Mouse (Mus musculus) ovary, postnatal 36 days (tissue): ENCODE data around the gene Smad3.
A peak's percentile ranks its signal among the peaks of the same experiment; 100 is the strongest.

Experiments used
- DNase-seq: peaks from one replicate; pipeline ENCODE4 v3.0.0; 2022; ENCODE audit warnings: low spot score, mixed read lengths

Smad3 gene

GRCm38 (mm10) chr9:63745821-63746632, 11.8 kb downstream of the Smad3 start:
- DNase-seq: peak; percentile 7

DNA sequence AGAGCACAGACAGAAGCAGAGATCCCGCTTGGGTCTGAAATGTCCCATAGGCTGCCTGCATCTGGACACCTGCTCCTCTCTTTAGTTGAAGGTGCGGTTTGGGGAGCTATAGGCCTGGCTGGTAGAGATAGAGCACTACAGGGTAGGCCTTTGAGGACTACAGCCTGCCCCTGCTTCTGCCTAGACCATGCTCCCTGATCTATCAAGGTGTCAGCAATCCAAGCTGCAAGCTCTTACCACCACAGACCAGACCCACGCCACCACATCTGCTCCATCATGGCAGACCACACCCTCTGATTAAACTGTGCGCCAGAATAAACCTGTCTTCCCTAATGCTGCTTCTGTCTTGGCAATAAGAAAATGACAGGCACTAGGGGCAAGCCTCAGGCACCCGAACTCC, 13.2 kb downstream of the Smad3 start:
- DNase-seq: peak; percentile 3

GRCm38 (mm10) chr9:63743775-63744174, 14.0 kb downstream of the Smad3 start:
- peak; percentile 7 for DNase-seq

DNA sequence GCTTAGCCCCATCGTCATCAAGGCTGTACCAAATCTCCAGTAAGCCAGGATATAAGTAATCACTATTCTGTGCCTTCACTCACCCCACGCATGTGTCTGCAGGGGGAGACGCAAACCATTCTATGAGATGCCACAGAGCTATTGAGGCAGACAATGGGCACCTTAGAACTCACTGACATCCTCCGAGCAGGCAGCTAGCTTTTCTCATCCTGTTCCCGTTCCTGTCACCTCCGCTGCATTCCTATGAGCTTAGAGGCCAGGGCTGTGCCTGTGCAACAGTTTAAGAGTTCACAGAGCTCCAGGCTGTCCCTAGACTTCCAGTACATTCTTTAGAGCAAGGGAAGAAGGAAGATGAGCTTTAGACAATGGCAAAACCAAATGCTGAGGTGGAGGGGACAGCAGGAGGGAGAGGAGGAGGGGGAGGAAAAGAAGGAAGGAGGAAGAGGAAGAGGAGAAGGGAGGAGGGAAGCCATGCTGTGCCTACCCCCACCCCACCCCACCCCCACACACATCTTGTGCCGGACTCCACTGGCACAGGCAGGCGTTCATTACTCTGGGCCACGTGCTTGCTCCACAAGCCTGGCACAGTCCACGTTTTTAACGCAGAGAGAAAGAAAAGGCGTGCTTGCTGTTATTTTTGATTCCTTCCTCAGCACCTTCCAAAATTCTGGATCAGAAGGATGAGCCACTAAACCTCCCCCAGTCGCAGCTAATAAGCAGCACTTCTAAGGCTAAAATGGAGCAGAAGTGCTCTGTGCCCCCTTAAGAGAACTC, 14.7 kb downstream of the Smad3 start:
- DNase-seq: peak; percentile 4

- DNase-seq: no peak
Observed at GRCm38 (mm10) chr9:63742318-63742717, 15.5 kb downstream of the Smad3 start.

DNA sequence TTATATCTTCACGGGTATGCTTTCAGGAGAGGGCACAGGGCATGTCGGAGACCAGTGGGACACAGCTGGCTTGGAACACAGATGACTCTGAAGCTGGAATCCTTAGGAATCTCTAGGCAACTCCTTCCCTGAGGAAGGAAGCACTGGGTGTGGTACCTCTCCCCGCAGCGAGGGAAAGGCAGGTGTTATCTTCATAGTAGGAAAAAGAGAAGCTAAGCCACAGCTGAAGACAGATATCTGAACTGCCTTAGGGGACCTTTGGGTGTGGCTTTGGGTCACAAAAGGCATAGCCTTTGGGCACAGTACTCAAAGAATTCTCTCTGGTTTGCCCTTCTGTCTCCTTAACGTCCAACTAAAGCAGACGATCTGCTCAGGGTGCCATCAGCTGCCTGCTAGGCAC, 16.0 kb downstream of the Smad3 start:
- DNase-seq: no peak

- no peak for DNase-seq
Observed at GRCm38 (mm10) chr9:63740320-63740841, 17.4 kb downstream of the Smad3 start.

DNA sequence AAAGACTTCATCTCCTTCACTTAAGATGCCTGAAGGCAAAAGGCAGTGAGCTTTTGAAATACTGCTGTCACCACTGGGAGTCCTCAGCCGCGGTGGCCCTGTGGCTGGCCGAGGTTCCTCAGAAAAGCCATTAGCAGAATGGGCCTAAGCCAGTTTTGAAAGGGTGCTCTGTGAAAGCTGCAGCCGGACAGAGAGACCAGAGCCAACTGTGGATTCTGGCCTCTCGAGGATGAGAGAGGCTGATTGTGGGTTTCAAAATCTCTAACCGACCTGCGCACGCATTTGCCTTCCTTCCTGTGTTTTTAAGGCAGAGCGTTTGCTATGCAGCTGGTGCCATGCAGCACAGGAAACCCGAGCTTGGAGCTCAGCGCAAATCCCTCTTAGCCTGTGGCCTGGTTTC, 19.0 kb downstream of the Smad3 start:
- no peak for DNase-seq

- DNase-seq: no peak
Observed at GRCm38 (mm10) chr9:63738086-63738701, 19.6 kb downstream of the Smad3 start.

DNA sequence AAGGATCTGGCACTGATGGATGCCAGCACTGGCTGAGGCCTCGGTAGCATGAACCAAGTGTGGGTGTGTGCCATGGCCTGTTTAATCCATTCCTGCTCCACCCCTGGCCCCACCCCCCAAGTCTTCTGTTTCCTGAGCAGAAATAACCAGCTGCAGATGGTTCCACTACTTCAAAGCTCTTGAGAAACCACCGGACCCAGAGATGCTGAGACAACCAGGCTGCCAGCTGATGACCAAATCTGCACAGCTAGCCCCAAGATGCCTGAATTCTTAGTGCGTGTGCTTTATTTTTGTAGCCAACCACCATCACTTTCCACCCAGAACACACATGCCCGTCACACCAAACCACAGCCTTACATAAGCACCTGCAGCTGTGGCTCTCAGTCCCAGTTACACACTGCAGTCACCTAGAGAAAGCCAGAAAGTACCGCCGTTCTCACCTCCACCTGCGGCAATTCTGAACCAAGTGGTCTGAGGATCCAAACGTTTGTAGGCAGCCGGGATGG, 20.3 kb downstream of the Smad3 start:
- DNase-seq: no peak

DNA sequence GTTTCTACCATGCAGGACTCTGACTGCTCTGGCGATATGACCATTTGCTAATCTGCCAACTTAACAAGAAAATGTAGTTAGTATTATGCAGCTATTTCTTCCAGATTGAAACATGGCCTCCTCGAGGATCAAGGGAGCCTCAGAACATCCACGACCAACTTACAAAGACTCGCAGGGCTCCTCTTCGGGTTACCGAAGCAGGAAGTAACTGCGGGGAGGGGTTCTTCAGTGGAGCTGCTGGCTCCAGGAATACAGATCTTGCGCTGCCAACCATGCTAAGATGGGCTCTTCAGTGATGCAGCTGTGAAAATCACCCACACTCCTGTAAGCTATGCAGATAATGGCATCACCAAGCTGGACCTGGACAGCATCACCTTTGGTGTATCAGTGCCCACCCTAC, 23.5 kb downstream of the Smad3 start:
- no peak for DNase-seq

- no peak for DNase-seq
Observed at GRCm38 (mm10) chr9:63732700-63733099, 25.1 kb downstream of the Smad3 start.

DNA sequence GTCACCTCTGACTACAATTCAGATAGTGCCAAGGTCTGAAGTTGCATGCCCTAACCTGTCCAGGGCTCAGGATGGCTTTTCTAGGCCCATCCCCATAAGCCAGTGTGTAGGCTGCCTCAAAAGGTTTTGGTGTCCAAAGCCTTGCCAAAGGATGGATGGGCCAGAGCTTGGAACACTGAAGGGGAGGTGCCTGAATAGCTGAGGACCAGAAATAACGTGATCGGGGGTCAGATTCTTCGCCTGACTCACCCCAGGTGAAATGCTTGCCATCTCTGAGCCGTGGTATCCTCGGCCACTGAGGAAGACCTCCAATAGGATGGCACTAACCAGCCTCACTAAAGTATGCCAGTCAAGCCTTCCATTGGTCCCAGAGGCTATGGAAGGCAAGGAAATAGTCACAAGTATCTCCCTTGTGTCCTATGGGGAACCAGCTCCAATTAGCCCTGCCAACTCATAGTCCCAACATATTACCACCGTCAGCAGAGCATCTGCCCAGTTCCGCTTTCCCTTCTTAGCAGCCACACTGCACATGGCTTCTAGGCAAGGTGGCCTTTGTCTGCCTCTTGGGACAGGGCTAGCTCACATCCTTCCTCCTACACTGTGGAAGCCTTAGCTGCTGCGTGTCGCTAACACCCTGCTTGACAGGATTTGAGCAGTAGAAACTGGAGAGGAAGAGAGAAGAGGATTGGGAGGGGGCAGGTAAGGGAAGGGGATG, 26.5 kb downstream of the Smad3 start:
- DNase-seq: no peak

GRCm38 (mm10) chr9:63728969-63729368, 28.8 kb downstream of the Smad3 start:
- DNase-seq: no peak

GRCm38 (mm10) chr9:63727070-63727469, 30.7 kb downstream of the Smad3 start:
- no peak for DNase-seq

DNA sequence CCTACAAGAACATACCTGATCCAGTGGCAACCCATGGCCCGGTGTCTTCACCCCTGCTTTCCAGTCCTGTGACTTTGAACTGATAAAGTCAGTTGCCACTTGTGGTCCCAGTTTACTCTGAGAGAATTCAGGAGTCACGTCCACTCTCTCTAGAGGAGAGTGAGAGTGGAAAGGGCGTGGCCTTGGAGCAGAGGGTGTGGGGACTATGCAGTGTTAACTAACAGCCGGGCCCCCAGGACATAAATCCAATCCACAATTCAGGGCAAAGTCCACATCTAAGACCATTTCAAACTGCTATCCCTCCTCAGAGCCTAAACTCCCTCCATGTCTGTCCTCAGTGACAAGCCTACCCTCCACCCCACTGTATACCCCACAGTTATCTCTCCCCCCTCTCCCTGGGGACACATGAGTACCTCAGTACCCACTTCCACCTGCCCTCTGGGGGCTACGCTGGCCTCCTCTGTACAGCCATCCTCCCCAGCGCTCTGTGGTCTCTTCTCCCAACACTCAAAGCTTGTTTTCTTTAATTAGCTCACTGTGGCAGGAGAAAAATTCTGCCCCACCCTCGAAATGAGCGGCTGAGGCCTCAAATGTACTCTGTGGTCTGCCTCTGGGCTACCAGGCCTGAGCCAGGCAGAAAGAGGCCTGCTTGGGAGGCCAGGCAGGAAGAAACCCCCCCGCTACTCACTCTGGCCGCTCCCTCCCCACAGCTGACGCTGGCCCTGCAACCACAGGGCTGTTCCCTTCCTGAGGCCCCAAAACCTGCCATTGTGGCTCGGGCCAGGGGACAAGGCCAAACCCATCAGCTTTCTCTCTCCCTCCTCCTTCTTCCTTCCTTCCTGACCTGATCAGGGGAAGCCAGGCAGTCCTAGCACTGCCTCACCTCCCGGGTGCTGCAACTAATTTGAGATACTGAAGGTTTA, 31.4 kb downstream of the Smad3 start:
- no peak for DNase-seq

DNA sequence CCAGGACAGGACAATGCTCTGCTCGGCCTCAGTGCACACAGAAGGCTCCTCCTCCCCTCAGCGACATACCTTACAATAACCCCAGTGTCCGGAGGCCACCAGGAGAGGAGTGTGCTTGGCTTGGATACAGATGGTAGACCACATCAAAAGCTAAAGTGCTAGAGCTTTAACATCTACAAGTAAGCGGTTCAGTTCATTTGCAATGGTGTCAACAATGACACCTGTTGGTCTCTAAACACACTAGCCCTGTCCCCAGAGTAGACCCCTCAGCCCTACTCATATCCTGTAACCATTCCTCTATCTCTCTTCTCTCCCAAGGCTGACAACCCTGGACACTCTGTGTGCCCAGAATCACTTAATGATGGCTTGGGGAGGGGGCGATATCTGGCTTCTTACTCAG, 33.0 kb downstream of the Smad3 start:
- DNase-seq: no peak

DNA sequence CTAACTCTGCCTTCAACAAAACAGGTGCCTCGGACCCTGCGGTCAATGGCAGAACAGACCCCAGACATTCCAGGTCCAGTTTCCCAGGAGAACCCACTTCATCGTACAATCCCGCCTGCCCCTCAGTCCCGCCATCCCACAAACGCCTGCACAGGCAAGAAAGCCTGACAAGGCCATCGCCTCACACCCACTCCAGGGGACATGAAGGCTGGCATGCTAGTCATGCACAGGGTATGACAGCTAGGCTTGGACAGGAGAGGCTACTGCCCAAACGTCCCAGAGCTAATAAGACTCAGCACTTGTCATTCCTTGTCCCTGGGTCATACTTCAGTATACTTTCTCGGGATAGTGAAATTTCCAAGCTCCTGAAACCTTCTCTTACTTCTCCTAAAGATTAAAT, 34.9 kb downstream of the Smad3 start:
- DNase-seq: no peak

- no peak for DNase-seq
Observed at GRCm38 (mm10) chr9:63722350-63722749, 35.4 kb downstream of the Smad3 start.

DNA sequence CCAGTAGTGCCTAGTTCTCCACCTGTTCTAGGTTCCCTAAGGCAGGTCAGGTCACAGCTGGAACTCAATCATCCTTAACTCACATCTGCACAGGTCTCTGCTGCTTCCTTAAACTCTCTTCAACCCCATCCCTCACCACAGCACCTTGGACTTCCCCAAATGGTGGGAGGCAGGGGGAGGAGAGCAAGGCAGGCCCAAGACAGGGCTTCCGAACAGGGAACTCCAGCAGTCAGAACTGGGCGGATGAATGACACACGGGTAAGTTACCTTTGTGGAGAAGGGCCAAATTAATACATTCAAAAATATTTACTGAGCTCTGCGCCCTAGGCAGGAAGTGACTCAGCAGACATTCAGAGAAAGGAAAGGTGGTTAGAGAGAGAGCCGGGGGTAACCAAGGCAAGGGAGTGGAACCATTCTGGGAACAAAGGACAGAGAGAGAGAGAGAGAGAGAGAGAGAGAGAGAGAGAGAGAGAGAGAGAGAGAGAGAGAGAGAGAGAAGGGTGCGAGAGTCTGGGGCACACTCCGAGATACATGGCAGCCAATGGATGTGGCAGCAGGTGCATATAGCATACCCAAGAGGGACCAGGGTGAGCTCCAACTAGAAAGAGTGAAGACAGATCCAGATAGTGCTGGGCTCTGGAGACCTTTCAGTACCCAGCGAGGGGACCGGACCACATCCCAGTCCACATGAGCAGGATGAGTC, 36.1 kb downstream of the Smad3 start:
- DNase-seq: no peak
